Mouse (Mus musculus): ENCODE measurements around the gene Gm5767. TPM values are rescaled to one million over a fixed set of nuclear protein-coding genes. Genes with fewer than 3 reads are reported as not detected.

The Gm5767 gene
- polyA plus RNA-seq, 1 experiment from 2014 or later, result not detected

GRCm38 (mm10) chr16:8656256-8656655, 24.3 kb upstream of the Gm5767 start:
- Histone ChIP-seq H3K9me3 (replicated peaks) (no peaks in the 10 kb centered on the region), H3K4me2 (no peak overlapping the region), H3K4me3 (no peak overlapping the region), H3K4me1 (replicated peaks) (no peaks in the 10 kb centered on the region), H3K27ac (no peak overlapping the region), H3K27me3 (no peaks in the 10 kb centered on the region), H3K36me3 (peaks cover 48% of the 10 kb centered on the region), H3K9ac (no peak overlapping the region)
- ATAC-seq (replicated peaks; ENCODE audit: insufficient number of reproducible peaks, insufficient read depth, low FRiP score, low read depth), result no peak
- WGBS, result 85% methylated on average over 2 of the region's 2 CpGs

- no peak overlapping the region for H3K9ac ChIP-seq
- 0 out of 2 replicates have a peak, but pooled peaks cover 4% of the 10 kb centered on the region for H3K4me1 ChIP-seq (replicated peaks)
- H3K36me3 ChIP-seq, result peaks cover 42% of the 10 kb centered on the region
- H3K9me3 ChIP-seq (replicated peaks), result no peaks in the 10 kb centered on the region
- H3K27me3 ChIP-seq, result no peaks in the 10 kb centered on the region
- no peak overlapping the region for H3K27ac ChIP-seq
- 77% methylated on average over 4 of the region's 4 CpGs for WGBS
- no peak overlapping the region for H3K4me2 ChIP-seq
- no peak overlapping the region for H3K4me3 ChIP-seq
- no peak for ATAC-seq (replicated peaks; ENCODE audit: insufficient number of reproducible peaks, insufficient read depth, low FRiP score, low read depth)
Observed at GRCm38 (mm10) chr16:8658349-8658748, 22.2 kb upstream of the Gm5767 start.

GRCm38 (mm10) chr16:8658764-8659163, 21.8 kb upstream of the Gm5767 start:
- peaks cover 39% of the 10 kb centered on the region for H3K36me3 ChIP-seq
- 0 out of 2 replicates have a peak, but pooled peaks cover 4% of the 10 kb centered on the region for H3K4me1 ChIP-seq (replicated peaks)

DNA sequence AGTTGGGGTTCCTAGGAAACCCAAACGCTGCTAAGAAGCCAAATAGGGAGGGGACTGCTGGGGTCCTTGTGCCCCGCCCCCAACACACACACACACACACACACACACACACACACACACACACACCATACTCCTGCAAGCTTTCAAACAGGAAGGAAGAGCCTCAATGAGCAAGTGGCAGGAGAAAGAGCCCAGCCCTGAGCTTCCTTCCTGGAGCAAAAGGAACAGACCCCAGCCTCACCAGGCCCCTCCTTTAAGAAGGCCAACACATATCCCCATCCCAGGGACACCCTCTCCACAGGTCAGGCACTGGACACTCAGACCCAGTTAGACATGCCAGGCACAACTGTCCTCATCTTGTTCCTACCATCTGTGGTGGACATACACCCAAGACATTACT, 17.5 kb upstream of the Gm5767 start:
- H3K4me2 ChIP-seq, result no peak overlapping the region
- ATAC-seq (replicated peaks; ENCODE audit: insufficient number of reproducible peaks, insufficient read depth, low FRiP score, low read depth), result no peak
- no peak overlapping the region for H3K27ac ChIP-seq
- no peaks in the 10 kb centered on the region for H3K9me3 ChIP-seq (replicated peaks)
- H3K36me3 ChIP-seq, result peaks cover 26% of the 10 kb centered on the region
- WGBS, result 80% methylated on average over 2 of the region's 2 CpGs
- H3K27me3 ChIP-seq, result no peaks in the 10 kb centered on the region
- H3K4me3 ChIP-seq, result no peak overlapping the region
- no peak overlapping the region for H3K9ac ChIP-seq
- peaks cover 35% of the 10 kb centered on the region for H3K4me1 ChIP-seq (replicated peaks)

More at GRCm38 (mm10) chr16:8658764-8659163, 21.8 kb upstream of the Gm5767 start:
- no peak overlapping the region for H3K4me3 ChIP-seq
- H3K27me3 ChIP-seq, result no peaks in the 10 kb centered on the region
- ATAC-seq (replicated peaks; ENCODE audit: insufficient number of reproducible peaks, insufficient read depth, low FRiP score, low read depth), result no peak
- no peak overlapping the region for H3K27ac ChIP-seq
- H3K9me3 ChIP-seq (replicated peaks), result no peaks in the 10 kb centered on the region
- no peak overlapping the region for H3K9ac ChIP-seq
- 84% methylated on average over 4 of the region's 4 CpGs for WGBS
- H3K4me2 ChIP-seq, result no peak overlapping the region

GRCm38 (mm10) chr16:8663606-8664539, 16.7 kb upstream of the Gm5767 start:
- H3K27ac ChIP-seq, result no peak overlapping the region
- no peaks in the 10 kb centered on the region for H3K9me3 ChIP-seq (replicated peaks)
- peaks cover 20% of the 10 kb centered on the region for H3K36me3 ChIP-seq
- no peak for ATAC-seq (replicated peaks; ENCODE audit: insufficient number of reproducible peaks, insufficient read depth, low FRiP score, low read depth)
- peaks cover 44% of the 10 kb centered on the region for H3K4me1 ChIP-seq (replicated peaks)
- H3K27me3 ChIP-seq, result no peaks in the 10 kb centered on the region
- H3K4me2 ChIP-seq, result no peak overlapping the region
- no peak overlapping the region for H3K9ac ChIP-seq
- WGBS, result 84% methylated on average over 24 of the region's 24 CpGs
- H3K4me3 ChIP-seq, result no peak overlapping the region

GRCm38 (mm10) chr16:8665367-8665766, 15.2 kb upstream of the Gm5767 start:
- Histone ChIP-seq H3K9ac (no peak overlapping the region), H3K4me2 (no peak overlapping the region), H3K4me3 (no peak overlapping the region), H3K4me1 (replicated peaks) (peaks cover 59% of the 10 kb centered on the region), H3K9me3 (replicated peaks) (no peaks in the 10 kb centered on the region), H3K27me3 (no peaks in the 10 kb centered on the region), H3K27ac (0 out of 2 replicates have a peak overlapping the region, but pooled peaks have one; percentile 41), H3K36me3 (peaks cover 8% of the 10 kb centered on the region)
- 86% methylated on average over 5 of the region's 5 CpGs for WGBS
- no peak for ATAC-seq (replicated peaks; ENCODE audit: insufficient number of reproducible peaks, insufficient read depth, low FRiP score, low read depth)

DNA sequence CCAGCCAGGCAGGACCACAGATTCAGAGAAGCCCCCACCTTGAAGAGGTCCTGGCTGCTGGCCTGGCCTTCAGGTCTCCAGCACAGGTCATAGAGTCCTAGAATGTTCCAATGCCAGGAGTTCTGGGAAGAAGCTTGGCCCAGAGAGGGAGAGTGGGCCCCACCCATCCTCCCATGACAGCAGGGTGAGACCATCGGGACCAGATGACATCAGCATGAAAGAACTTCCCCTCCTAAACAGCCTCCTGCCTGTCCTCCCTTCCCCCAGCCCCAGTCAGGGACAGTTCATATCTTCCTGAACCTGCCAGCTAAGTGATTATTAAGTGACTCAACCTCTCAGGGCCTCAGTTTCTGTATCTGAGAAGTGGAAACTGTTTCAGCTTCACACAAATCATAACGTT, 14.1 kb upstream of the Gm5767 start:
- ATAC-seq (replicated peaks; ENCODE audit: insufficient number of reproducible peaks, insufficient read depth, low FRiP score, low read depth), result peak; percentile 40; the same call in 1 of the 2 replicates
- Histone ChIP-seq H3K4me3 (no peak overlapping the region), H3K4me1 (replicated peaks) (peaks cover 67% of the 10 kb centered on the region), H3K27ac (peak overlapping the region; percentile 60), H3K4me2 (no peak overlapping the region), H3K9ac (no peak overlapping the region), H3K9me3 (replicated peaks) (no peaks in the 10 kb centered on the region), H3K27me3 (no peaks in the 10 kb centered on the region), H3K36me3 (peaks cover 7% of the 10 kb centered on the region; the same call in 1 of the 2 replicates)
- WGBS, result 12% methylated on average over 2 of the region's 2 CpGs

DNA sequence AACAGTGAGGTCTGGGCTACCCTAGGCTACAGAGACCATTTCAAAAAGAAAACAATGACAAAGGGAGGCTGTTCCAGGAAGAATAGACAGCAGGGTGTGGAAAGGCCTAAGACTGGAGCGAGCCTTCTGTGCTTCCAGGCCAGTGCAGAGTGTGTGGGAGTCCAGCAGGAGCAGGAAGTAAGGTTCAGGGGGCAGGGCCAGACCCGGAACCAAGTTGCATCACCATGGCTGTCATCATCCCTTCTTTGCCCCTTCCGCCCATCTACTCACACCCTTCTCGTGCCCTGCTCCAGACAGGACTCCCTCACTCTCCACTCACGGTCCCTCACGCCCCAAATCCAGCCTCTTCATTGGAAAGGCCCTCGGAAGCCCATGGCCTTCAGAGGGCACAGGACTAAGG, 13.3 kb upstream of the Gm5767 start:
- no peak for ATAC-seq (replicated peaks; ENCODE audit: insufficient number of reproducible peaks, insufficient read depth, low FRiP score, low read depth)
- 67% methylated on average over 7 of the region's 7 CpGs for WGBS
- H3K9me3 ChIP-seq (replicated peaks), result no peaks in the 10 kb centered on the region

DNA sequence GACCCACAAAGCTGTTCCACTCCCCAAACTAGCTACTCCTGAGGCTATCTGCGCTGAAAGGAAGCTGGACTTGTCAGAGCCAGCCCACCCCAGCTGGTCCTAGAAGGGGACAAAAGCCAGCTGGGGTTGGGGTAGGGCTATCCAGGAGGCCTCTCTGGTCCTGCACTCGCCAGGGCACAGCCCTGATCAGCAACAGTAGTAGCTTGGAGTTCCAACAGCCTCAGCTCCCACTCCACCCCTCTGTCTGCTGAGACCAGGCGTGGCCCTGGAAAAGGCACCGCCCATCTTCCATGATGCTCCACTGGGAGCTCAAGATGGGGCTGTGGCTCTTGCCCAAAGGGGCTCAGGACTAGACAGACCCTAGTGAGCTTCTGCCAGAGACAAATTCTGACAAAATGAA, 12.8 kb upstream of the Gm5767 start:
- H3K4me3 ChIP-seq, result no peak overlapping the region
- H3K4me1 ChIP-seq (replicated peaks), result peaks cover 67% of the 10 kb centered on the region
- H3K9ac ChIP-seq, result no peak overlapping the region
- no peak overlapping the region for H3K4me2 ChIP-seq
- ATAC-seq (replicated peaks; ENCODE audit: insufficient number of reproducible peaks, insufficient read depth, low FRiP score, low read depth), result no peak
- peak overlapping the region; percentile 60 for H3K27ac ChIP-seq
- no peaks in the 10 kb centered on the region for H3K36me3 ChIP-seq
- WGBS, result 65% methylated on average over 4 of the region's 4 CpGs
- no peaks in the 10 kb centered on the region for H3K9me3 ChIP-seq (replicated peaks)
- no peaks in the 10 kb centered on the region for H3K27me3 ChIP-seq

More for the DNA sequence above, 13.3 kb upstream of the Gm5767 start:
- Histone ChIP-seq H3K4me3 (no peak overlapping the region), H3K27me3 (no peaks in the 10 kb centered on the region), H3K36me3 (0 out of 2 replicates have a peak, but pooled peaks cover 2% of the 10 kb centered on the region), H3K9ac (no peak overlapping the region), H3K4me2 (peak overlapping the region; percentile 9; the same call in 1 of the 2 replicates), H3K27ac (peak overlapping the region; percentile 60), H3K4me1 (replicated peaks) (peaks cover 67% of the 10 kb centered on the region)

- Histone ChIP-seq H3K27ac (peak overlapping the region; percentile 60), H3K4me1 (replicated peaks) (peaks cover 63% of the 10 kb centered on the region), H3K27me3 (0 out of 2 replicates have a peak, but pooled peaks cover 3% of the 10 kb centered on the region), H3K36me3 (no peaks in the 10 kb centered on the region), H3K4me2 (peak overlapping the region; percentile 93), H3K9ac (no peak overlapping the region), H3K9me3 (replicated peaks) (no peaks in the 10 kb centered on the region), H3K4me3 (no peak overlapping the region)
- no peak for ATAC-seq (replicated peaks; ENCODE audit: insufficient number of reproducible peaks, insufficient read depth, low FRiP score, low read depth)
- WGBS, result 31% methylated on average over 2 of the region's 2 CpGs
Observed at GRCm38 (mm10) chr16:8668386-8668785, 12.2 kb upstream of the Gm5767 start.

DNA sequence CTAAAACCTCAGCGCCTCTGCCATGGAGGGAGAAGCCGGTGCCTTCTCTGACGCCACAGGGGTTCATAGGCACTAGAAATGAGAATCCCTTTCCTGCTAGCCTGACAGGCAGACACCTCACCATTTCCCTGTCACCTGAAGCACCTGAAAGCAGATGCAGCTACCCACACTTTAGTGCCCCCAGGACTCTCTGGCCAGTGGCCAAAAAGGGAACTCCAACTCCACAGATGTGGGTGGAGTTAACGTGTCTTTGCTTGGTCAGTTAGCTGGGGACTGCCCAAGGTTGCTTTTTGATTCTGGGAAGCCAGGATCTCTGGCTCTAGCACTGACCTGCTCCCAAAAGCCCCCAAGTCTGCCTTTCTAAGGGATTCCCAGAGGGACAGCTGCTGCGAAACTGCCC, 11.1 kb upstream of the Gm5767 start:
- Histone ChIP-seq H3K27ac (peak overlapping the region; percentile 36), H3K36me3 (no peaks in the 10 kb centered on the region), H3K4me3 (no peak overlapping the region), H3K27me3 (peaks cover 4% of the 10 kb centered on the region; the same call in 1 of the 2 replicates), H3K4me1 (replicated peaks) (peaks cover 67% of the 10 kb centered on the region), H3K9ac (peak overlapping the region; percentile 76), H3K4me2 (peak overlapping the region; percentile 93), H3K9me3 (replicated peaks) (no peaks in the 10 kb centered on the region)
- no peak for ATAC-seq (replicated peaks; ENCODE audit: insufficient number of reproducible peaks, insufficient read depth, low FRiP score, low read depth)
- WGBS, result 61% methylated on average over 5 of the region's 5 CpGs
